Mouse (Mus musculus) liver, postnatal 0 days (tissue): ENCODE data around the gene Arhgap29.

ENCODE experiments used
- CTCF ChIP-seq: sonication (generic); IDR thresholded peaks from 2 replicates; pipeline ENCODE4 v1.5.1; 2016; ENCODE audit warnings: antibody characterized with exemption, low read depth
- EP300 ChIP-seq: IDR thresholded peaks from 2 replicates; pipeline ENCODE4 v1.6.1; 2016; ENCODE audit warnings: antibody characterized with exemption, low read depth, mild to moderate bottlenecking

DNA sequence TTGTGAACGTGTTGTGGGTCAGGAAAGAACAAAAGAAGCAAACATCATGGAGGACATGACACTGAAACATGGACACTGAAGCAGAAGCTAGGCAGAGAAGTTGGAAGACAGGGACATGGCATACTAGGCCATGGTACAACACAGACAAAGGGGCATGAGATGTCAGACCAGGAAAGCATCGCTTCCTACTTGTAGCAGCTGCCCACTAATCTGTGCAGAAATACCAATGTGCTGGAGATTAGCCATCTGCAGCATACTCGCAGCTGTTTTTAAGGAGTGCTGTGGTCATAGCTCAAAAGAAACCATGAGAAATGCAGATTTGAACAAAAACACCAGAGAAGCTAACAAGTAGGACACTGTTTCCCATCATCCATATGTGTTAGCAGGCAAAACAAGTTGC, 24.7 kb upstream of the Arhgap29 start:
- TF ChIP-seq CTCF: no peak
- no peak for TF ChIP-seq EP300
